20 mouse cellular contexts compared by ENCODE assay signal in the genomic region with DNA sequence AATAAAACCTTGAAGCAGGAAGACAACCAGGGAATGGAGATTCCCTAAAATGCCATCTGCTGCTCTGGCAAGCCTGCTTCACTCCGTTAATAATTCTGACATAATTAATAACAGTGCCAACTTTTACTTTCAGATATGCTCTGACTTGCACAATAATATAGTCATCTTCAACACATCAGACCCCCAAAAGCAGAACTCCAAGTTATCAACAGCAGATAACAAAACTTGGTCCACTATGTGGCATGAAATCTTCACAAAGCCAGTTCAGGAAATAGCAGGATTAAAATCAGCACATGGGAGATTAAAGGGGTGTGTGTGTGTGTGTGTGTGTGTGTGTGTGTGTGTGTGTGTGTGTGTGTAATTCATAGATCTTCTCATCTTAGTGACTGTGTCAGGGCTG. TPM values are rescaled to one million over a fixed set of nuclear protein-coding genes. Genes with fewer than 3 reads are reported as not detected.
DNase-seq lines count a peak whose midpoint lies in the region; ATAC-seq lines count a peak whose summit lies in the region.
"Had no signal": no experiment of that assay in that cellular context is flagged by ENCODE, and none has a peak within 500 bp of the region (broad histone marks: within the 10 kb centered on the region; RNA-seq: fewer than 3 reads in every experiment).

No protein-coding gene starts in this region.

- peak; percentile 4 to 7 for DNase-seq in cerebellum, postnatal 10 days
- DNase-seq in cerebellum, adult 9-10 months: no peak
- DNase-seq in retina, postnatal 1 day: peak; percentile 38
- DNase-seq in frontal cortex, adult 2 months (ENCODE audit: extremely low spot score in 1 of 2, low spot score in 1 of 2): no peak
- DNase-seq: adrenal gland, adult 2 months; adrenal gland, postnatal 14 days; cerebellum, adult 11 months; cerebellum, adult 2 months; cerebellum, postnatal 14 days; forebrain, postnatal 0 days; gastrocnemius, postnatal 10 days; gastrocnemius, postnatal 36 days; heart, adult 11 months; heart, postnatal 10 days; heart, postnatal 36 days had no signal

- ATAC-seq in granulocyte monocyte progenitor cell, adult 5-6 weeks (replicated peaks; ENCODE audit: poor library complexity, severe bottlenecking): peak; percentile 81
- no peak for ATAC-seq in CD4-positive, CD25-positive, alpha-beta regulatory T cell, adult 4 months
- ATAC-seq: forebrain, embryonic 14.5 days; forebrain, postnatal 0 days; hindbrain, embryonic 16.5 days; intestine, embryonic 15.5 days had no signal

RNA-seq across cellular contexts. Expression of gene Suco, which starts 9.3 kb away (rescaled TPM):
- 25.1 and 30.5 TPM in 2 replicates for total RNA-seq in granulocyte monocyte progenitor cell, adult 5-6 weeks (2014; fragmentation: Nextera tagmentation)
- 102 and 110 TPM in 2 replicates for total RNA-seq in granulocyte monocyte progenitor cell, adult 5-6 weeks (2017)
- polyA plus RNA-seq in CD4-positive, CD25-positive, alpha-beta regulatory T cell, adult 4 months (2017; shearing (Covaris generic)): 10 to 100 TPM; 24.8 to 31.1 TPM
- polyA plus RNA-seq in frontal cortex, adult 2 months (2012; rRNA removed): 17.2 and 24.0 TPM in 2 replicates

Comparison
In these comparisons a context has a peak if more than half of its experiments do, and no peak if none do; other contexts are left out.
1. DNase-seq: peak in cerebellum, postnatal 10 days (2 of 2) and retina, postnatal 1 day (single experiment); none in cerebellum, adult 9-10 months (single experiment) and frontal cortex, adult 2 months (0 of 2).